Mouse (Mus musculus): ENCODE measurements around the gene Dnaic2. TPM values are rescaled to one million over a fixed set of nuclear protein-coding genes. Genes with fewer than 3 reads are reported as not detected.

Gene Dnaic2
- polyA plus RNA-seq, 1 experiment from 2014 or later, result 0.32 TPM

DNA sequence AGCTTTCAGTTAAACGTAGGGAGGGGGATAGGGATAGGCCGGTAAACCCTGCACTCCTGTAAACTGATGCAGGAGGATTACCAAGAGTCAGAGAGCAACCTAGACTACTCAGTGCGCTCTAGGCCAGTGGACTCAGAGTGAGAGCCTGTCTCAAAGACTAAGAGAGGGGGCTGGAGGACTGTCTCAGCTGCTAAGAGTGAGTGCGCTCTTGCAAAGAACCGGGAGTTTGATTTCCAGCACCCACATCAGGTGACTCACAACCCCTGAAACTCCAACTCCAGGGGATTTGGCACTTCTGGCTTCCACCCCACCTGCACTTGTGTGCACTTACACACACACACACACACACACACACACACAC lies 598 bp downstream of the Dnaic2 start:
- no peaks in the 10 kb centered on the region for H3K36me3 ChIP-seq
- 0 out of 2 replicates have a peak, but pooled peaks cover under 1% of the 10 kb centered on the region for H3K27me3 ChIP-seq (replicated peaks)
- H3K9me3 ChIP-seq (replicated peaks), result no peaks in the 10 kb centered on the region
- H3K27ac ChIP-seq (ENCODE audit: poor library complexity, severe bottlenecking), result no peak overlapping the region
- peak overlapping the region; percentile 45; the same call in 1 of the 2 replicates for H3K4me3 ChIP-seq
- peaks cover 16% of the 10 kb centered on the region for H3K4me1 ChIP-seq (replicated peaks)
- ATAC-seq (ENCODE audit: insufficient number of reproducible peaks, low FRiP score), result no peak
- 30% methylated on average over 5 of the region's 5 CpGs for WGBS
- H3K9ac ChIP-seq, result no peak overlapping the region
- peak overlapping the region; percentile 73 for H3K4me2 ChIP-seq

DNA sequence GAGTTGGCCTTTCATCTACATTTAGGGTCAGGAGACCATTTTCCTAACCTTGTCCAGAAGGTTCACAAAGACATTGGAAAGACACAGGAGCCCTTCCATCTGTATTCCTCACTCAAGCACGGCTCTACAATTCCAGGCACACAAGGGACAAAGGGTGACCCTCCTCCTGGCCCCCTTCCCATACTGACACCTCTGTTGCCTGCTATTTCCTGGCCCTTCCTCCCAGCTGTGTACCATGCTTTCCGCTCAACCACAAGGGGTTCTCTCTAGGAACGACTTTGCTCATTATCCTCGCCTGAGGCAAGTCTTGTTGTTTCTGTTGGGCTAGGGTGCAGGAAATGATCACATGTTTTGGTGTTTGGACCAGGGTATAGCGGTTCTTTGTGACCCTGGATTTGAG lies 1.1 kb downstream of the Dnaic2 start:
- H3K4me1 ChIP-seq (replicated peaks), result peaks cover 16% of the 10 kb centered on the region
- peaks cover 4% of the 10 kb centered on the region; the same call in 1 of the 2 replicates for H3K27me3 ChIP-seq (replicated peaks)
- H3K27ac ChIP-seq (ENCODE audit: poor library complexity, severe bottlenecking), result no peak overlapping the region
- ATAC-seq (ENCODE audit: insufficient number of reproducible peaks, low FRiP score), result no peak
- no peaks in the 10 kb centered on the region for H3K36me3 ChIP-seq
- no peak overlapping the region for H3K4me2 ChIP-seq
- no peak overlapping the region for H3K4me3 ChIP-seq
- H3K9me3 ChIP-seq (replicated peaks), result no peaks in the 10 kb centered on the region
- no peak overlapping the region for H3K9ac ChIP-seq
- WGBS, result 42% methylated on average over 5 of the region's 5 CpGs

DNA sequence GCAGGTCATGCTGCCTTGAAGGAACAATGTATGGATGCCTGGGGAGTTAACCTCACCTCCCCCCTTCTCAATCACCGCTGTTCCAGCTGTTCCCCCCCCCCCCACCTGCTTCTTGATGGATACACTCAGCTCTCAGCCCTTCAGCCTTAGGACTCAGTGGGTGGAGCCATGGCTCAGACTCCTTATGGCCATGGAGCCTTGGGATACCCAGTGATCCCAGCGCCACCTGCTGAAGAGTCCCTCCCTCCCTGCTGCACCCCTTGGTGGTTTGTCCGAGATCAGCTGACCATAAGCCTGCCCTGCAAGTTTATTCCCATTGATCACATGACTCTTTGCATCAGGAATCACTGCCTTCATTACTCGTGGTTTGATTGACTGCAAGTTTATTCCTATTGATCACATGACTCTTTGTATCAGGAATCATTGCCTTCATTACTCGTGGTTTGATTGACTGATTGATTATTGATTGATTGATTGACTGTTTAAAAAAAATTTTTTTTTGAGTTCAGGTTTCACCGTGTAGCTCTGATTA lies 2.7 kb downstream of the Dnaic2 start:
- WGBS, result 47% methylated on average over 6 of the region's 6 CpGs

DNA sequence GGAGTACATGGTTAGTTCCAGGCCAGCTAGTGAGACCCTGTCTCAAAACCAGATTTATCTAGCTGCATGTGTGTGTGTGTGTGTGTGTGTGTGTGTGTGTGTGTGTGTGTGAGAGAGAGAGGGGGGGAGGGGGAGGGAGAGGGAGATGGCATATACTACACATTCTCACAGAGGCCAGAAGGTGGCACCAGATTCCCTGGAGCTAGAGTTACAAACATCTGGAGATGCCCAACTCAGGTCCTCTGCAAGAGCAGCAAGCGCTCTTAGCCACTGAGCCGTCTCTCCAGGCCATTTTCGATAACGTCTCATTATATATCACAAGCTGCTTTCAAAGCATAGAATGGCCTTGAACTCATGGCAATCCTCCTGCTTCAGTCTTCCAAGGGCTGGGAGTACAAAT lies 4.5 kb downstream of the Dnaic2 start:
- Histone ChIP-seq H3K36me3 (no peaks in the 10 kb centered on the region), H3K4me3 (no peak overlapping the region), H3K4me1 (replicated peaks) (peaks cover 16% of the 10 kb centered on the region), H3K9me3 (replicated peaks) (no peaks in the 10 kb centered on the region), H3K27ac (ENCODE audit: poor library complexity, severe bottlenecking) (no peak overlapping the region), H3K9ac (no peak overlapping the region), H3K4me2 (no peak overlapping the region), H3K27me3 (replicated peaks) (peaks cover 4% of the 10 kb centered on the region; the same call in 1 of the 2 replicates)
- no peak for ATAC-seq (ENCODE audit: insufficient number of reproducible peaks, low FRiP score)
- WGBS, result 84% methylated on average over 4 of the region's 4 CpGs

More for the DNA sequence above, 2.7 kb downstream of the Dnaic2 start:
- Histone ChIP-seq H3K27me3 (replicated peaks) (peaks cover 4% of the 10 kb centered on the region; the same call in 1 of the 2 replicates), H3K9ac (no peak overlapping the region), H3K4me2 (no peak overlapping the region), H3K36me3 (no peaks in the 10 kb centered on the region), H3K9me3 (replicated peaks) (no peaks in the 10 kb centered on the region), H3K27ac (ENCODE audit: poor library complexity, severe bottlenecking) (no peak overlapping the region), H3K4me3 (no peak overlapping the region), H3K4me1 (replicated peaks) (peaks cover 16% of the 10 kb centered on the region)
- ATAC-seq (ENCODE audit: insufficient number of reproducible peaks, low FRiP score), result no peak

DNA sequence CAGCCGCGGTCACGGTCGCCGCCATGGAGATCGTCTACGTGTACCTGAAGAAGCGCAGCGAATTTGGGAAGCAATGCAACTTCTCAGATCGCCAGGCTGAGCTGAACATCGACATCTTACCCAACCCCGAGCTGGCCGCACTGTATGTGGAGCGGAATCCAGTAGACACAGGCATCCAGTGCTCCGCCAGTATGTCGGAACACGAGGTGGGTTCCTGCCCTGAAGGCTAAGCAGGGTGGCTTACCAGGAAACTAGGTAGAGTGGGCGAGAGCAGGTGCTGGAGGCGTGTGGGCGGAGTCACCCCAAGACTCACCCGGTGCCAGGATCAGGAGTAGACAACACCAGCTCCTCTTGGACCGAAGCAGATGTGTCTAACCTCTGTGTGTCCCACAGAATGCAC lies 5.7 kb downstream of the Dnaic2 start:
- no peak overlapping the region for H3K27ac ChIP-seq (ENCODE audit: poor library complexity, severe bottlenecking)
- 64% methylated on average over 22 of the region's 22 CpGs for WGBS
- H3K9ac ChIP-seq, result no peak overlapping the region
- no peak for ATAC-seq (ENCODE audit: insufficient number of reproducible peaks, low FRiP score)
- no peaks in the 10 kb centered on the region for H3K9me3 ChIP-seq (replicated peaks)
- no peak overlapping the region for H3K4me2 ChIP-seq
- peaks cover 6% of the 10 kb centered on the region for H3K4me1 ChIP-seq (replicated peaks)
- no peaks in the 10 kb centered on the region for H3K36me3 ChIP-seq
- H3K4me3 ChIP-seq, result no peak overlapping the region
- H3K27me3 ChIP-seq (replicated peaks), result peaks cover 4% of the 10 kb centered on the region; the same call in 1 of the 2 replicates

DNA sequence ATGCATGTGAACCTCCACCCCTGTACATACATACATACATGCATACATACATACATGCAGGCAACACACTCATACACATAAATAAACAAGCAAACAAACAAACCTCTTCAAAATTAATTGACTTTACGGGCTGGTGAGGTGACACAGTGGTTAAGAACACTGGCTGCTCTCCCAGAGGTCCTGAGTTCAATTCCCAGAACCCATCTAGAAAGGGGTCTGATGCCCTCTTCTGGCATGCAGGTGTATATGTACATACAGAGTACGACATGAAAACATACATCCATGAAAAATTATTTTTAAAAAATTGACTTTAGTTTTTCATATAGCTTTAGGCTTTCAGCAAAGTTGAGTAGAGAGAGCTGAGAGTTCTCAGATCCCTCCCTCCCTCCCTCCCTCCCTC lies 8.9 kb downstream of the Dnaic2 start:
- ATAC-seq (ENCODE audit: insufficient number of reproducible peaks, low FRiP score), result no peak
- Histone ChIP-seq H3K27me3 (replicated peaks) (peaks cover 11% of the 10 kb centered on the region; the same call in 1 of the 2 replicates), H3K9me3 (replicated peaks) (no peaks in the 10 kb centered on the region), H3K4me2 (no peak overlapping the region), H3K36me3 (no peaks in the 10 kb centered on the region), H3K4me1 (replicated peaks) (peaks cover 10% of the 10 kb centered on the region), H3K9ac (no peak overlapping the region), H3K27ac (ENCODE audit: poor library complexity, severe bottlenecking) (no peak overlapping the region), H3K4me3 (no peak overlapping the region)
- WGBS, result 74% methylated on average over 2 of the region's 2 CpGs

DNA sequence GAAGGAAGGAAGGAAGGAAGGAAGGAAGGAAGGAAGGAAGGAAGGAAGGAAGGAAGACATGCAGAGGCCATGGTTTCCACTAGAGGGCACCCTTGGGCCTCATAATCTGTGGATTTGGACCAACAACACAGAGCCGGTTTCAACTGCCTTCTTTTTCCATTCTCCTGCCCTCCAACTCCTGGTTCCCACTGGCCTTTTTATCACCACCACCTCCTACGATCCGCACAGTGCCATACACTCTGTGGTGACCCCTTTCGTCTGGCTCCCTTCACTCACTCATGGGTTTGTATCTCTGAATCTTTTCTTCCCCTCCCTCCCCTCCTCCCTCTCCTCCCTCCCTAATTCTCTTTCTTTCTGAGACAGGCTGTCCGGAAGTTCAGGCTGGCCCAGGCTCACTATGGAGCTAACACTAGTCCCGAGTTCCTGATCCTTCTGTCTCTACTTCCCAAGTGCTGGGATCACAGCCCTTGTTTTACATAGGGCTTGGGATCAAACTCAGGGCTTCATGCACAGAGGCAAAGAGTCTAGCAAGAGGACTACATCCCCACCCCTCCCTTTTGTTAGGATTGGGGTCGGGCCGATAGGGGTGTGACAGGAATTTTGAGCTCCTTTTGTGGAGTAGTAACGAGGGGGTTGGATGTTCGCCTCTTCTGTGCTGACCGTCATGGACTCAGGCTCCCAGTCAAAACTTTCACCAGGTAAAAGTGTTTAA lies 9.9 kb downstream of the Dnaic2 start:
- H3K9me3 ChIP-seq (replicated peaks), result no peaks in the 10 kb centered on the region
- no peaks in the 10 kb centered on the region for H3K36me3 ChIP-seq
- no peak overlapping the region for H3K9ac ChIP-seq
- no peak for ATAC-seq (ENCODE audit: insufficient number of reproducible peaks, low FRiP score)
- peaks cover 11% of the 10 kb centered on the region; the same call in 1 of the 2 replicates for H3K27me3 ChIP-seq (replicated peaks)
- 35% methylated on average over 11 of the region's 11 CpGs for WGBS
- no peak overlapping the region for H3K4me3 ChIP-seq
- peaks cover 10% of the 10 kb centered on the region for H3K4me1 ChIP-seq (replicated peaks)
- no peak overlapping the region for H3K27ac ChIP-seq (ENCODE audit: poor library complexity, severe bottlenecking)
- H3K4me2 ChIP-seq, result no peak overlapping the region

DNA sequence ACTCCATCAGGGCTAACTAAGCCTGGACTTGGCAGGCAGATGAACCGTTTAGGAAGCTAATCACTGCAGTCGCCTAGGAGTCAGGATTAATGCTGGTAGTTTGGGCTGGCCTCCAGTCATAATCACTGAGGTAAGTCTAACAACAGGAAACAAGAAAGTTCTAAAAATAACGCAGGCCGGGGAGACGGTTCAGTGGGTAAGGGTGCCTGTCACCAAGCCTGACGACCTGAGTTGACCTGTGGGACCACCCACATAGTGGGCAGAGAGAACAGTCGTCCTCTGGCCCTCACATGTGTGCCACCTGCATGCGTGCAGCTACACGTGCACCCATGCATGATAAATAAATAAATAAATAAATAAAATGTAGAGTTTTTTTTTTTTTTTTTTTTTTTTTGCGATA lies 13.4 kb downstream of the Dnaic2 start:
- WGBS, result 36% methylated on average over 10 of the region's 10 CpGs
- Histone ChIP-seq H3K4me1 (replicated peaks) (peaks cover 10% of the 10 kb centered on the region), H3K4me3 (no peak overlapping the region), H3K27me3 (replicated peaks) (peaks cover 17% of the 10 kb centered on the region; the same call in 1 of the 2 replicates), H3K4me2 (no peak overlapping the region), H3K9me3 (replicated peaks) (no peaks in the 10 kb centered on the region), H3K27ac (ENCODE audit: poor library complexity, severe bottlenecking) (no peak overlapping the region), H3K9ac (no peak overlapping the region), H3K36me3 (no peaks in the 10 kb centered on the region)
- ATAC-seq (ENCODE audit: insufficient number of reproducible peaks, low FRiP score), result no peak

DNA sequence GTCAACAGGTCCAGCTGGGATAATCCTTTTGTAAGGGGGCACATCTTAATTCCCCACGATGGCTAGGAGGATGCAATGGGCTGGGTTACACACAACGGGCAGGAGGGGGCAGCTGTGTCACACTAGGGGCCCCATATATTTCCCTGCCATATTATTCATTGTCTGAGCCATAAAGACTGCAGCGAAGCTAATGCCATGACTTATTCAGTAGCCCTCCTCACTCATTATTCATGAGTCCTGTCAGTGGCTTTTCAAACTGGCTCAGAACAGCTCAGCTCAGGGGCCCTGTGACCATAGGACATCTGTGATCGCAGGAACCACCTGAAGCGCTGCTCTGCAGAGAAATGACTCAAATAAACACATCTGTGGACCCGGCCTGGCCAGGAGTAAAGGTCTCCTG lies 14.2 kb downstream of the Dnaic2 start:
- Histone ChIP-seq H3K9ac (no peak overlapping the region), H3K27ac (ENCODE audit: poor library complexity, severe bottlenecking) (no peak overlapping the region), H3K36me3 (no peaks in the 10 kb centered on the region), H3K4me3 (no peak overlapping the region), H3K9me3 (replicated peaks) (no peaks in the 10 kb centered on the region), H3K4me2 (no peak overlapping the region), H3K4me1 (replicated peaks) (peaks cover 10% of the 10 kb centered on the region), H3K27me3 (replicated peaks) (peaks cover 20% of the 10 kb centered on the region; the same call in 1 of the 2 replicates)
- 66% methylated on average over 6 of the region's 6 CpGs for WGBS
- ATAC-seq (ENCODE audit: insufficient number of reproducible peaks, low FRiP score), result no peak

DNA sequence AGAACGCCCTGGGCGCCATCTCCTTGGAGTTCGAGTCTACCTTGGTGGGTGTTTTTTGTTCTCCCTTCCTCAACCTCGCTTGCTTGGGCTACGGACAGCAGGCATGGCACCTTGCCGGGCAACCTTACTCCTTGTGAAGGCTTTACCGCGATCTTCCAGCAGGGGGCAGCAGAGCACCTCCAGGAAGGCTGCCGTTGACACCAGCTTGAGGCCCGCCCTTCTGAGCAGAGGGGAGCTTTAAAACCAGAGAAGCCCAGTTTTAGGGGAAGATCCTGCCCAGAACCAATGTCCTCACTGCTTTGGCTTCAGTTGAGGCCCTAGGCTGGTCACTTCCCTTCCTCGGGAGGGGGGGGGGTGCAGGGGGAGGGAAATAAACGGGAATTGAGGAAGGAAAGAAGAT lies 17.9 kb downstream of the Dnaic2 start:
- Histone ChIP-seq H3K9me3 (replicated peaks) (no peaks in the 10 kb centered on the region), H3K9ac (peak overlapping the region; percentile 48; the same call in 1 of the 2 replicates), H3K4me3 (no peak overlapping the region), H3K27ac (ENCODE audit: poor library complexity, severe bottlenecking) (no peak overlapping the region), H3K27me3 (replicated peaks) (peaks cover 19% of the 10 kb centered on the region; the same call in 1 of the 2 replicates), H3K4me1 (replicated peaks) (peaks cover 6% of the 10 kb centered on the region), H3K36me3 (no peaks in the 10 kb centered on the region), H3K4me2 (peak overlapping the region; percentile 47)
- under 1% methylated on average over 12 of the region's 12 CpGs for WGBS
- ATAC-seq (ENCODE audit: insufficient number of reproducible peaks, low FRiP score), result no peak

DNA sequence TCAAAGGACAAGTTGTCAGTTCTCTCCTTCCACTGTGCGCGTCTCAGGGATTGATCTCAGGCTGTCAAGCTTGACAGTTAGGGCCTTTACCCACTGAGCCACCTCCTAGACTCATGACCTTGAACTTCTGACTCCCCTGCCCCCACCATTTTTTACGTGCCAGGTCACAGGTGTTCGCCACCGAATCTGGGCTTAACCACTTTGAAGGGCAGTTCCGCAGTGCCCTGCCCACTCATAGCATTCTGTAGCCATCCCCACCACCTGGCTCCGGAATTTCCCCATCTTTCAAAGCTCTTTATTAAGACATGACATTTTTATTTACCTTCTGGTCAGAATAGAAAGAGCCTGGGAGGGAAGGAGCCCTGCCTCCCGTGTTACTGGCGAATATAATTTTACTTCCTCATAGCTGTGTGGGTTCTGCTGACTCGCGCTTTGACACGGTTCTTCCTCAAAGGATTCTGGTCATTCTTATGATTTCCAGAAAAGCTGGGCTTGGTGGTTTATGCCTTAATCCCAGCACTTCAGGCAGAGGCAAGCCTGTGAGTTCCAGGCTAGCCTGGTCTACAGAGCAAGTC lies 20.4 kb downstream of the Dnaic2 start:
- Histone ChIP-seq H3K27ac (ENCODE audit: poor library complexity, severe bottlenecking) (no peak overlapping the region), H3K4me1 (replicated peaks) (no peaks in the 10 kb centered on the region), H3K9ac (no peak overlapping the region), H3K36me3 (no peaks in the 10 kb centered on the region), H3K4me3 (no peak overlapping the region), H3K9me3 (replicated peaks) (no peaks in the 10 kb centered on the region), H3K4me2 (no peak overlapping the region), H3K27me3 (replicated peaks) (peaks cover 19% of the 10 kb centered on the region; the same call in 1 of the 2 replicates)
- WGBS, result 82% methylated on average over 12 of the region's 12 CpGs
- ATAC-seq (ENCODE audit: insufficient number of reproducible peaks, low FRiP score), result no peak
